Mouse (Mus musculus) E14TG2a.4 (cell line): Measurements from ENCODE around the gene Gm45713.
A peak's percentile ranks its signal among the peaks of the same experiment; 100 is the strongest.

Experiments
- H3K27me3 ChIP-seq: 2 replicates; pipeline ENCODE4 v1.6.1; 2014; ENCODE audit warnings: low read length, control low read depth; ENCODE audit not compliant: insufficient read depth
- H3K36me3 ChIP-seq: 2 replicates; pipeline ENCODE4 v1.6.1; 2014; ENCODE audit warnings: low read length, control low read depth; ENCODE audit not compliant: insufficient read depth
- H3K4me1 ChIP-seq: replicated peaks from 2 replicates; pipeline ENCODE4 v1.6.1; 2014; ENCODE audit warnings: low read depth, low read length, control low read depth
- H3K4me3 ChIP-seq: replicated peaks from 2 replicates; pipeline ENCODE4 v1.5.1; 2014; ENCODE audit warnings: mild to moderate bottlenecking, low read length
- H3K9me3 ChIP-seq: 2 replicates; pipeline ENCODE4 v1.6.1; 2014; ENCODE audit warnings: low read length, control low read depth
- CTCF ChIP-seq: conservative IDR thresholded peaks from 2 replicates; pipeline ENCODE4 v1.5.1; 2014; ENCODE audit warnings: low read length
- NANOG ChIP-seq: IDR thresholded peaks from 2 replicates; pipeline ENCODE4 v1.6.1; 2014; ENCODE audit warnings: borderline replicate concordance, low read length, mixed read lengths
- POU5F1 ChIP-seq: IDR thresholded peaks from 2 replicates; pipeline ENCODE4 v1.6.1; 2014; ENCODE audit warnings: low read length, borderline replicate concordance

The Gm45713 gene

DNA sequence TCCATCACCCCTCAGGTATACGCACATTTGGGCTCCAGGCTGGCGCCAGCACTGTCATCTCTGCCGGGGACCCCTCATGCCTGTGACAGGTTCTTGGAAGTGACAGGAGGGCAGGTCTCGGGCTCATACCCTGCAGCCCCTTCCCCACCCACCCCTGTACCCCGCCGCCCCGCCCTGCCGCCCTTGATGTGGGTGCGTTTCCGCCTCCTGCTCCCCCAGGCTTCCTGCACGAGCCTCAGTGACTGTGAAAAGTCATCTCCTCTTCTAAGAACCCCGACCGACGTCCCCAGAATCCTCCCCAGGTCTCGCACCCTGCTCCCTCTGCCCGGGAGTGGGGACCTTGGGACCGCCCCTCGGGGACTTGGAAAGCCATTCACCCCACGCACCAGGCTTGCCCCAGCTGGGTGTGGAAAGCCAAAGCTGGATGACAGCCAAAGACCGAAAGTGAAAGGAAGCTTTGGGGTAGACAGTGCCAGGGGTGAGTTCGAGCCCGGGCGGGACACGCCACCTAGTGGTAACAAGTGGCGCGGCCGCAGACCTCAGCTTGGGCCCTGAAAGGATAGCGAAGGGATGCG, at the start of gene Gm45713, which contains the start of gene Flt3l:
Gm45713 (minus strand) TSS at position 239 of the 575 bp plus-strand sequence.
Flt3l (minus strand) TSS at position 440 of the 575 bp plus-strand sequence.
- Histone ChIP-seq H3K27me3 (peaks cover 23% of the 10 kb centered on the region), H3K4me3 (peak within 1 kb of the TSS; percentile 66), H3K4me1 (peaks cover 61% of the 10 kb centered on the region), H3K9me3 (no peaks in the 10 kb centered on the region), H3K36me3 (peaks cover 8% of the 10 kb centered on the region)
- TF ChIP-seq CTCF: peak; percentile 89
- TF ChIP-seq NANOG: no peak

GRCm38 (mm10) chr7:45183672-45184071, 47.6 kb upstream of the Gm45713 start:
- H3K36me3 ChIP-seq: no peaks in the 10 kb centered on the region
- TF ChIP-seq CTCF: no peak
- TF ChIP-seq NANOG: no peak
- no peak for TF ChIP-seq POU5F1
- no peaks in the 10 kb centered on the region for H3K9me3 ChIP-seq
- peaks cover 36% of the 10 kb centered on the region for H3K4me1 ChIP-seq
- peaks cover 89% of the 10 kb centered on the region for H3K27me3 ChIP-seq
- no peak overlapping the region for H3K4me3 ChIP-seq

DNA sequence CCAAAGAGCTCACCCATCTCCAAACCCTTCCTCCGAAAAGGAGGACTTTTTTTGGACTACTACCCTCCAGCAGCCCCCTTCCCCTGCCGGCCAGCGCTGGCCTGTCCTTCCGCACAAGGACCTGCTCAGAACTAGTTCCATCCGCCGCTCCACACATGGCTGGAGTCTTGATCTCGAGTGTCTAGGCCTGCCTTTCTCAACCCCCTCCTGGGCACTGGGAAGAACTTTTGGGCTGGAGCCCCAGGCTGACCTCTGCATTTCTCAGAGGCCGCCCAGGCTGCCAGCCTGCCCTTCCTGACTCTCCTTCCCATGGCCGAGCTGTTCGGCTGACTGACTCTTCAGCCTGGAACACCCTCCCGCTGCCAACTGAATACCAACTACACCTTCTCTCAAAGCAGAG, 46.6 kb upstream of the Gm45713 start:
- H3K4me3 ChIP-seq: peak overlapping the region; percentile 77
- H3K36me3 ChIP-seq: no peaks in the 10 kb centered on the region
- H3K9me3 ChIP-seq: no peaks in the 10 kb centered on the region
- no peak for TF ChIP-seq CTCF
- no peak for TF ChIP-seq POU5F1
- no peak for TF ChIP-seq NANOG
- H3K27me3 ChIP-seq: peaks cover 94% of the 10 kb centered on the region
- H3K4me1 ChIP-seq: peaks cover 36% of the 10 kb centered on the region

GRCm38 (mm10) chr7:45182199-45182601, 46.2 kb upstream of the Gm45713 start:
- Histone ChIP-seq H3K27me3 (peaks cover 97% of the 10 kb centered on the region), H3K4me3 (peak overlapping the region; percentile 77)

DNA sequence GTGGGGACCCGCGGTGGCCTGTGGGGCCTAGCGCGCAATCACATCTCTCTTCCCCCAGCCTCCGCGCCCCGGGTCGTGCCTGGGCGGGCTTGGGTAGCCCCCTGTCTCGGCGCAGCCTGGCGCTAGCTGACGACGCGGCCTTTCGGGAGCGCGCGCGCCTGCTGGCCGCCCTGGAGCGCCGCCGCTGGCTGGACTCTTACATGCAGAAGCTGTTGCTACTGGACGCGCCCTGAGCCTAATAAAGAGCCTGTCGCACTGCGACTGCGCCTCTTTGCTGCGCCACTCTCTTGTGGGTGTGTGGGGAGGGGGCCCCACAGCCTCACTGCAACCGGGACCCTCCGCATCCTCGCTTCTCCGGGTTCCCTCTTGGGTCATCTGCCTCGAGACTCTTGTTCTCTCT, 45.5 kb upstream of the Gm45713 start:
- Histone ChIP-seq H3K4me3 (peak overlapping the region; percentile 77), H3K36me3 (no peaks in the 10 kb centered on the region), H3K9me3 (no peaks in the 10 kb centered on the region), H3K4me1 (peaks cover 45% of the 10 kb centered on the region), H3K27me3 (peaks cover 96% of the 10 kb centered on the region)
- no peak for TF ChIP-seq POU5F1
- no peak for TF ChIP-seq CTCF
- TF ChIP-seq NANOG: no peak

More at GRCm38 (mm10) chr7:45182199-45182601, 46.2 kb upstream of the Gm45713 start:
- no peak for TF ChIP-seq POU5F1
- H3K4me1 ChIP-seq: peaks cover 40% of the 10 kb centered on the region
- no peaks in the 10 kb centered on the region for H3K9me3 ChIP-seq
- no peaks in the 10 kb centered on the region for H3K36me3 ChIP-seq

DNA sequence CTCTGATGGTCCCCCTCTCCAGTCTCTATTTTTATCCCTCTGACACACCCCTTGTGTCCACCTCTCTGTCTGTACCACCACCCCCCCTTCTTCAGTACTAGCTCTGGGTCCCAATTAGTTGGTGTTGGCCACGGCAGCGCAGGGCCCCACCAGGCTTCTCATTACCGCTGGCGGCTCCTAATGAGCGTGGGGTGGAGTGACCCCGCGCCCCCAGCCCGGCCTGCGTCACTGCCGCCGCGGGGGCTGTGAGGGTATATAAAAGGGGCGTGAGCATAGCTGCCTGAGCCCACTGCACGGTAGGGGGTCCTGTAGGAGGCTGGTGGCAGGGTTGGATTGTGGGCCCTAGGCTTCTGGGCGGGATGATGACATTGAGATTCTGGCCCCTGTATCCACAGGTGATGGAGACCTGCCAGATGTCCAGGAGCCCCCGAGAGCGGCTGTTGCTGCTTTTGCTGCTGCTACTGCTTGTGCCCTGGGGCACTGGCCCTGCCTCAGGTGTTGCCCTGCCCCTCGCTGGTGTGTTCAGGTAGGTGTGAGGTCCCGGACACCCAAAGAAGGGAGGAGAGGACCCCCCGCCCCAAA, 45.0 kb upstream of the Gm45713 start, which contains the start of gene Pth2:
Pth2 (plus strand) TSS at position 100 of the 582 bp plus-strand sequence.
- peaks cover 96% of the 10 kb centered on the region for H3K27me3 ChIP-seq
- no peaks in the 10 kb centered on the region for H3K9me3 ChIP-seq
- TF ChIP-seq NANOG: no peak
- no peak for TF ChIP-seq POU5F1
- no peak for TF ChIP-seq CTCF

GRCm38 (mm10) chr7:45179469-45179868, 43.4 kb upstream of the Gm45713 start, which contains the start of gene Gfy:
Gene Gfy (minus strand): TSS chr7:45179569.
- Histone ChIP-seq H3K27me3 (peaks cover 95% of the 10 kb centered on the region), H3K36me3 (no peaks in the 10 kb centered on the region), H3K9me3 (no peaks in the 10 kb centered on the region), H3K4me1 (peaks cover 50% of the 10 kb centered on the region), H3K4me3 (no peak within 1 kb of the TSS)
- TF ChIP-seq NANOG: no peak
- no peak for TF ChIP-seq POU5F1
- no peak for TF ChIP-seq CTCF

More for the DNA sequence above, 45.0 kb upstream of the Gm45713 start, which contains the start of gene Pth2:
- Histone ChIP-seq H3K36me3 (no peaks in the 10 kb centered on the region), H3K4me1 (peaks cover 41% of the 10 kb centered on the region), H3K4me3 (peak within 1 kb of the TSS; percentile 77)

- Histone ChIP-seq H3K27me3 (peaks cover 88% of the 10 kb centered on the region), H3K4me3 (no peak overlapping the region), H3K9me3 (no peaks in the 10 kb centered on the region), H3K4me1 (peaks cover 53% of the 10 kb centered on the region), H3K36me3 (no peaks in the 10 kb centered on the region)
- TF ChIP-seq CTCF: no peak
- no peak for TF ChIP-seq NANOG
- no peak for TF ChIP-seq POU5F1
These were observed 42.5 kb upstream of the Gm45713 start for GRCm38 (mm10) chr7:45178550-45178949.
